Mouse (Mus musculus): Measurements from ENCODE around the gene S100b. TPM values are rescaled to one million over a fixed set of nuclear protein-coding genes. Genes with fewer than 3 reads are reported as not detected.
A peak's percentile ranks its signal among the peaks of the same experiment; 100 is the strongest.

S100b gene
- polyA plus RNA-seq, 1 experiment from 2014 or later = 7.4 TPM

MicroRNAs encoded within 50 kb of the gene (microRNA counts, 519-probe panel; counts per million panel counts)
- 2,083 counts per million, percentile 45 among the panel's probes with 10 or more counts for microRNA mmu-miR-678

Small RNAs within 50 kb of the gene (microRNA-seq; reads per million reads assigned to microRNA genes)
- gene Mir678 = not detected

Other genes with a start within 250 kb of the S100b start
- gene Zfp280b, start 221.2 kb upstream of the S100b start, polyA plus RNA-seq (2015; fragmentation: Nextera tagmentation; extraction: Ambion mirVana) = 10.3 and 15.3 TPM in 2 replicates
- gene Slc5a4b, start 142.9 kb upstream of the S100b start, polyA plus RNA-seq (2015; fragmentation: Nextera tagmentation; extraction: Ambion mirVana) = not detected in 2 replicates
- 0.11 and 0.22 TPM in 2 replicates for gene Slc5a4a, start 106.4 kb upstream of the S100b start, polyA plus RNA-seq (2015; fragmentation: Nextera tagmentation; extraction: Ambion mirVana)
- gene Prmt2, start 16.0 kb upstream of the S100b start, polyA plus RNA-seq (2015; fragmentation: Nextera tagmentation; extraction: Ambion mirVana) = 262 and 302 TPM in 2 replicates
- 16.8 and 19.7 TPM in 2 replicates for gene Dip2a, start 91.4 kb downstream of the S100b start, polyA plus RNA-seq (2015; fragmentation: Nextera tagmentation; extraction: Ambion mirVana)
- gene AC141477.1, start 186.6 kb downstream of the S100b start, polyA plus RNA-seq (2015; fragmentation: Nextera tagmentation; extraction: Ambion mirVana) = not detected in 2 replicates
- 5.9 and 7.2 TPM in 2 replicates for gene Pcnt, start 188.9 kb downstream of the S100b start, polyA plus RNA-seq (2015; fragmentation: Nextera tagmentation; extraction: Ambion mirVana)
- not detected in 2 replicates for gene 2610028H24Rik, start 195.2 kb downstream of the S100b start, polyA plus RNA-seq (2015; fragmentation: Nextera tagmentation; extraction: Ambion mirVana)
- 48.2 and 60.4 TPM in 2 replicates for gene Mcm3ap, start 215.1 kb downstream of the S100b start, polyA plus RNA-seq (2015; fragmentation: Nextera tagmentation; extraction: Ambion mirVana)
- gene Ybey, start 215.3 kb downstream of the S100b start, polyA plus RNA-seq (2015; fragmentation: Nextera tagmentation; extraction: Ambion mirVana) = 6.1 and 6.8 TPM in 2 replicates